Mouse (Mus musculus) ES-E14 (cell line): ENCODE results near the gene Bcl11b. TPM values are rescaled to one million over a fixed set of nuclear protein-coding genes. Genes with fewer than 3 reads are reported as not detected.

Experiments used
- DNase-seq: peaks from one replicate; pipeline ENCODE4 v3.0.0-alpha.2; 2013; ENCODE audit warnings: low read depth, low spot score
- H3K27ac ChIP-seq: 2 replicates; pipeline ENCODE4 v1.5.1; 2012; ENCODE audit warnings: low read depth, mild to moderate bottlenecking, low read length, moderate library complexity, mixed read lengths; ENCODE audit not compliant: poor library complexity, insufficient read depth, severe bottlenecking
- H3K36me3 ChIP-seq: 2 replicates; pipeline ENCODE4 v1.6.1; 2012; ENCODE audit warnings: mild to moderate bottlenecking, low read length, moderate library complexity, mixed read lengths; ENCODE audit not compliant: control insufficient read depth, poor library complexity, insufficient read depth, severe bottlenecking
- H3K4me1 ChIP-seq, 2 experiments: fragments of 150-350 bp in 1 of 2; sonication (generic) in 1 of 2; 2 replicates each; pipeline ENCODE4 v1.6.1; 2012; ENCODE audit warnings: low read length in 2 of 2, mild to moderate bottlenecking in 1 of 2, mixed read lengths in 1 of 2; ENCODE audit not compliant: control insufficient read depth in 2 of 2, insufficient read depth in 2 of 2, poor library complexity in 1 of 2
- H3K4me3 ChIP-seq, 2 experiments: fragments of 150-350 bp in 1 of 2; sonication (generic) in 1 of 2; 2 replicates each; pipeline ENCODE4 v1.5.1; 2012; ENCODE audit warnings: low read length in 2 of 2, low read depth in 1 of 2, mild to moderate bottlenecking in 1 of 2, mixed read lengths in 1 of 2; ENCODE audit not compliant: insufficient read depth in 1 of 2, poor library complexity in 1 of 2, severe bottlenecking in 1 of 2
- H3K9ac ChIP-seq: 2 replicates; pipeline ENCODE4 v1.6.1; 2012; ENCODE audit warnings: low read depth, mild to moderate bottlenecking, low read length, mixed read lengths; ENCODE audit not compliant: poor library complexity, insufficient read depth, severe bottlenecking
- H3K9me3 ChIP-seq: fragments of 150-350 bp; sonication (generic); 2 replicates; pipeline ENCODE4 v1.6.1; 2012; ENCODE audit warnings: low read depth, mild to moderate bottlenecking, low read length; ENCODE audit not compliant: control insufficient read depth, insufficient read depth
- CHD2 ChIP-seq: IDR thresholded peaks from 2 replicates; pipeline ENCODE4 v1.6.1; 2014; ENCODE audit warnings: mild to moderate bottlenecking, low read depth, low read length, inconsistent platforms
- HCFC1 ChIP-seq: IDR thresholded peaks from 2 replicates; pipeline ENCODE4 v1.6.1; 2012; ENCODE audit warnings: low read length, inconsistent platforms, borderline replicate concordance; ENCODE audit not compliant: insufficient read depth
- MAFK ChIP-seq: IDR thresholded peaks from 2 replicates; pipeline ENCODE4 v1.6.1; 2014; ENCODE audit warnings: mild to moderate bottlenecking, low read depth, low read length, inconsistent platforms; ENCODE audit not compliant: insufficient read depth
- ZC3H11A ChIP-seq: IDR thresholded peaks from 2 replicates; pipeline ENCODE4 v1.6.1; 2012; ENCODE audit warnings: low read depth, mild to moderate bottlenecking, inconsistent platforms, low read length, borderline replicate concordance
- ZNF384 ChIP-seq: IDR thresholded peaks from 2 replicates; pipeline ENCODE4 v1.6.1; 2012; ENCODE audit warnings: low read depth, low read length, inconsistent platforms
- in situ Hi-C, 2 experiments: fragments of 600-800 bp; cut with MboI; formaldehyde crosslinking; loops; one replicate each; pipeline ENCODE4 v1.15.1; 2025; ENCODE audit warnings: low sequenced_read_pairs in 2 of 2, inconsistent platforms in 1 of 2; ENCODE audit not compliant: unreplicated experiment in 2 of 2
- total RNA-seq: library from RNA; depleted of rRNA; stranded (reverse); fragments of 300-350 nt; gene quantifications from 2 replicates; pipeline ENCODE4 v1.2.3, GENCODE M21; 2012

Gene Bcl11b
- total RNA-seq, 1 experiment, result 0.85 TPM

- H3K4me3 ChIP-seq, result peak overlapping the region in 1 of 2 experiments; percentile 37; a peak in 1 of 4 replicates
- no peak for TF ChIP-seq MAFK
- TF ChIP-seq CHD2, result no peak
- no peak for TF ChIP-seq ZNF384
- no peak for TF ChIP-seq ZC3H11A
- TF ChIP-seq HCFC1, result no peak
- no peaks in the 10 kb centered on the region for H3K9me3 ChIP-seq
- peaks cover 0 to 3% of the 10 kb centered on the region in 2 experiments; a peak in 1 of 4 replicates for H3K4me1 ChIP-seq
- no peaks in the 10 kb centered on the region for H3K36me3 ChIP-seq
- H3K27ac ChIP-seq, result no peak overlapping the region
- no peak for DNase-seq
- no peak overlapping the region for H3K9ac ChIP-seq
- in situ Hi-C loops, result no loop called here
Measured at GRCm38 (mm10) chr12:108005488-108005800, 2.0 kb upstream of the Bcl11b start.

DNA sequence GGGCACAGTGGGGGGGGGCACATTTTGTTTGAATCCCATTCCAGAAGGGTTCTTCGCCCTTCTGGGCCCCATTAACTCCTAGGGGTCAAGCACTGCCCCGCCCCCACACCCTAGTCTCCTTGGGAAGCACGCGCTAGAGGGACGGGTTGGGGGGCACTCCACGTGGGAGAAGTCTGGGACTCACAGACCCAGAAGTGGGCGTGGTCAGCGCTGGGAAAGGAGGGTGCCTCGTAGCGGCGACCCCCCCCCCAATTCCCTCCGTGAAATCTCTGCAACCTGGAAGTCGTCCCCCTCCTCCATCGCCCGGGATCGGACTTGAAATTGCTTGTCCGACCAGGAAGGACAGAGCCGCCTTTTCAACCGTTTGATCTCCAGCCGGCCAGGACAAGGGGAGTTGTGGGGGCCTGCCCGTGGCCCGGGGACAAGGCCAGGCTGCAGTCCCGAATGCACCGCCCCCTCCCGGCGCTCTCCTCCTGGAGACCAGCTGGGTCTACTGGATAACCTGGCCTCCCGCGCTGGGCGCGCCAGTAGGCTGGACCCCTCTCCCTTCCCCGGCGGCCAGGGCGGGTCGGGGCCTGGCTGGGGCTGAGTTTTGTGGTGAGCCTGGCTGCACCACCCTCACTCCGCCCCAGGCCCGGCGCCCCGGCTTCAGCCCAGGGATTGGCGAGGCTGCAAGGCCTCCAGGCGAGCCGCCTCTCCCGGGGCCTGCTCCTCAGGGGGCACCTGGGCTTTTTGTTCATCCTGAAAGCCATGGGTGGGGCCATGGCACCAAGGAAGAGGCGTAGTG is 1.5 kb upstream of the Bcl11b start:
- TF ChIP-seq CHD2, result no peak
- no peak for DNase-seq
- Histone ChIP-seq H3K4me1 (peaks cover 0 to 3% of the 10 kb centered on the region in 2 experiments; a peak in 1 of 4 replicates), H3K4me3 (peak overlapping the region; percentile 37 to 41; a peak in 2 of 4 replicates), H3K9ac (no peak overlapping the region), H3K27ac (no peak overlapping the region), H3K36me3 (no peaks in the 10 kb centered on the region), H3K9me3 (no peaks in the 10 kb centered on the region)
- in situ Hi-C loops, result no loop called here

DNA sequence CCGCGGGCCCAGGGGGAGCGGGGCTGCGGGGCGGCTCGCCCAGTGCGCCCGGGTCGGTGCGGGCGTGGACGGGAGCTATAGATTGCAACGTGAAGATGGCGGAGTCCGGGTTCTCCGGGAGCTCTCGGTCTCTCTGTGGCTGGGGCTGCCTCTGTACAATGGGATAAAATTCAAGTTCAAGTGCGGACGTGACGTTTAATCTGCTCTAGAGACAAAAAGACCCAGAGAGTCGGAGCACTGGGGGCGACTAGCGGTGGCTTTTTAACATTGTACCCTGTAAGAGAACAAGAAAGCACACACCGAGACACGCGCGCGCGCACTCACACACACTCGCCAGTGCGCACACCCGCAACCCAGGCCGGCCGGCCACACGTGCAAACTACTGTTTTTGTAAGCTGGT is 526 bp upstream of the Bcl11b start:
- Histone ChIP-seq H3K4me3 (peak overlapping the region; percentile 65 to 67), H3K9me3 (no peaks in the 10 kb centered on the region), H3K4me1 (0 out of 4 replicates have a peak, but pooled peaks cover 0 to 2% of the 10 kb centered on the region in 2 experiments), H3K27ac (no peak overlapping the region), H3K9ac (peak overlapping the region; percentile 64), H3K36me3 (no peaks in the 10 kb centered on the region)
- TF ChIP-seq HCFC1 (no peak), ZNF384 (no peak), ZC3H11A (no peak), CHD2 (no peak), MAFK (no peak)
- in situ Hi-C loops, result no loop called here
- peak; percentile 79 for DNase-seq

DNA sequence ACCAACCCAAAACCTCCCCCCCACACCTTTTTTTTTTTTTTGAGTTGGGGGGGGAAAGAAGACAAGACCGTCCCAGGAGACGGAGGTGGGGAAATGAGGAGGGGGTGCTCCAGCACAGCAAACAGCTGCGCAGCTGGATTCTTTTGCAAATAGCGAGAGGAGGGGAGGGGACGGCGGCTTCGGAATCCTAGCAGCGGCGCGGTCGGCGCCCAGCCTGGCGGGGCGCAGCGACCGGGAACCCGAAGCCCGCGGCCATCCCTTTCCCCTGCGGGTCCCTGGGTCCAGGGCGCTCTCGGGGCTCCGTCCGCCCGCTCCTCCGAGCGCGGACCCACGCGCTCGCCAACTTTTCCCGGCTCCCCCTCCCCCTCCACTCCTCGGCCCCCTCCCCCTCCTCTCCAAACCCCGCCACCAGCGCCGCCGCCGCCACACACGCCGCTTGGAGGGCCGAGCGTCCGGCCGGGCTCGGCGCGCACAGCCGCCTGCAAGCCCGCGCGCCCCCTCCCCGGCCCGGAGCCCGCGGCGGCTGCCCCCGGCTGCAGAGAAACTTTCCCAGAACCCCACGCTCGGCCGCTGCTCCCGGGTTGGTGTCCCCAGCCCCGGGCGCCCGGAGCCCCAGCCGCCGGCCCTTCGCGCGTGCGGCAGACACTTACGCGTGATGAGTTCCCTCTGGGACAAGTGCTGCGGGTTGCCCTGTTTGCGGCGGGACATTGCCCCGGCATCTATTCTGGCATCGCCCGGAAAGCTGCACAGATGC is 789 bp downstream of the Bcl11b start:
- Histone ChIP-seq H3K27ac (no peak overlapping the region), H3K9me3 (no peaks in the 10 kb centered on the region), H3K4me3 (peak overlapping the region; percentile 67 to 78), H3K4me1 (0 out of 4 replicates have a peak, but pooled peaks cover 0 to 2% of the 10 kb centered on the region in 2 experiments), H3K36me3 (no peaks in the 10 kb centered on the region), H3K9ac (peak overlapping the region; percentile 59)
- no peak for TF ChIP-seq ZC3H11A
- TF ChIP-seq CHD2, result no peak
- no peak for TF ChIP-seq HCFC1
- TF ChIP-seq ZNF384, result no peak
- TF ChIP-seq MAFK, result no peak
- no peak for DNase-seq
- in situ Hi-C loops, result no loop called here
